Mouse (Mus musculus) mouse embryonic stem cell (cell line): ENCODE data around the gene Rnf141.

Source experiments
- in situ Hi-C, 2 experiments: fragments of 300-500 bp; cut with MboI; formaldehyde crosslinking; loops; 1 replicate in 1 of 2; 3 replicates in 1 of 2; pipeline ENCODE4 v1.14.3; 2019 to 2020; ENCODE audit warnings: low sequenced_read_pairs in 2 of 2, low pct_unique_long_range_greater_than_20kb in 1 of 2, mixed read lengths in 1 of 2; ENCODE audit not compliant: unreplicated experiment in 1 of 2

The Rnf141 gene

DNA sequence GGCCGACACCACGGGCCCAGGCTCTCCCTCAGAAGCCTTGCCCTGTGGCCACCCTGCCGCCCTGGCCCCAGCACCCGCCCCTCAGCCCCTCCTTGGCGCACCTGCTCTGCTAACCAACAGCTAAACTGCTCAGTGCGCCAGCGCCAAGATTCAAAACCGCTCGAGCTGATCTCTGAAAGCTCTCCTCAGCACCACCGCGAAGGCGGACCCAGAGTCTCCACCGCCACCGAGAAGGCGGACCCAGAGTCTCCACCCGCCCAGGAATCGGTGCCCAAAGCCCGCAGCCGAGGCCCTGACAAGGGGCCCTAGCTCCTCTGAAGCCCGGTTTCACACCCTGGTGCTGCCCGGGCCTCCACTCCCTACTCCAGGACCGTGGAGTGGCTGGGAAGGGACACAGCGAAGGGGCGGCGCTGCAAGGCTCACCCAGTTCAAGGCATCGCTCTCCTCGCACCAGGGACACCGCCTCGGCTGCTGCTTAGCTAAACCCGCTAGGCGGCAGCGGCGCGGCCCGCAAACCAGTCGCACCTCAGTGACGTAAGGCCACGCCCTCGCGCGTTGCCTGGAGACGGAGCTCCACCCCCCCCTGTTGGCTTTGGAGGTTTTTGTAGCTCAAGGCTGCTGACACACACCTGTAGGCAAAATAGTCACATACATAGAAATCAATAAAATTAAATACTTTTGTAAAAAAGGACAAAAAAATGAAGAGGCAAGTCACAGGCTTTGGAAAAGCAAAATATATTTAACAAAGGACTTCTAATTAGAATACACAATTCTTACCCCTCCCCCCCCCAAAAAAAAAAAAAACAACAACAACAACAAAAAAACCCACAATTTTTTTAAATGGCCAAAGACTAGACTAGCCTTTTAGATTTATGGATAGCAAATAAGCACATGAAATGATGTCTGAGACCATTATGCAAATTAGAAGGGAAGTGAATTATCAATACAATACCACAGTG lies at the start of gene Rnf141:
Rnf141 (minus strand) TSS at position 542 of the 959 bp plus-strand sequence.
- in situ Hi-C loops = no loop called here

- in situ Hi-C loops = no loop called here
Observed at GRCm38 (mm10) chr7:110891501-110891986, 47.3 kb upstream of the Rnf141 start.

DNA sequence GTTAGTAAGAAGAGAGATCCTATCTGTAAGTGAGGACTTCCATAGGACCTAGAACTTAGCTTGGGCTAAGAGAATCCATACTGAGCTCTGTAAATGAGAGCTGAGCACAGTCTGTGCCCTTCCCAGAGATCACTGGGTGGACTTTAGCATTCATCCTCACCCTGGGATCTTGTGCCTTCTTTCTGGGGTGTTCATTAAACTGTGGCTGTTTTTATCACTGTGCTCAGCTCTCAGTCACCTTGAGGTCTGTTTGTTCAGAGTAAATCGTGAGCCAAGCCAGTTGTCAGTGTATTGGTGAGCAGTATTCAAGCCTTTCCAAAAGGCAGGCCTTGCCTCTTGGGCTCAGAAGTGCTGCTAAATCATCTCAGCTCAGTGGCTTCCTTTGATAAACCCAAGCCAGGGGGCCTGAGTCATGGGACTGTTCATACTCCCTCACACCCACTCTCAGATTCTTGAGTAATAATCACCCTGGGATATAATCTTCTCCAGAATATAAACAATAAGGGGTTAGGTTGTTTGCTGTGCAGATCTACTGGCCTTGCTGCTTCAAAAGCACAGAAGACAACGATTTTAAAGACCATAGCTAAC lies 37.6 kb upstream of the Rnf141 start:
- in situ Hi-C loops = no loop called here

- in situ Hi-C loops = no loop called here
Observed at GRCm38 (mm10) chr7:110878028-110878427, 33.8 kb upstream of the Rnf141 start.

- in situ Hi-C loops = no loop called here
Observed at GRCm38 (mm10) chr7:110876965-110877364, 32.7 kb upstream of the Rnf141 start.

- in situ Hi-C loops = no loop called here
Observed at GRCm38 (mm10) chr7:110868807-110869206, 24.6 kb upstream of the Rnf141 start.

- in situ Hi-C loops = no loop called here
Observed at GRCm38 (mm10) chr7:110867116-110867515, 22.9 kb upstream of the Rnf141 start.

- in situ Hi-C loops = no loop called here
Observed at GRCm38 (mm10) chr7:110866021-110866420, 21.8 kb upstream of the Rnf141 start.

- in situ Hi-C loops = no loop called here
Observed at GRCm38 (mm10) chr7:110865570-110865969, 21.3 kb upstream of the Rnf141 start.

DNA sequence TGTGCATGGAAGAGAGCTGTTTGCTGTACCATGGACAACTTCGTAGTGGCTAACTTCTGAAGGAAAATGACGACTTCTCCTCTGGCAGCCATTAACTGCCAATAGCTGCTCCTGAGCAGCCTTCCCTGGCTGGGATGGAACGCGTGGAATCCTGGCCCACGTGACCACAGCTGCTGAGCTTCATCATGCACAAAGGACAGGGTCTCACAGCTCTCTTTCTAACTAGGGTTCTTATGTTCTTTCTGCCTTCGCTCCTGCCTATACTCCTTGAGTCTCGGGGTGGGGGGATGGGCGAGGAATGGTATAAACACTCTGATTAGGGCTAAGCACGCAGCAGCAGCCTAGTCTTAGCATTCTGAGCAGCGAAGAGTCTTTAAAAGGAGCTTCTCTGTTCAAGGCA lies 20.8 kb upstream of the Rnf141 start:
- in situ Hi-C loops = no loop called here

DNA sequence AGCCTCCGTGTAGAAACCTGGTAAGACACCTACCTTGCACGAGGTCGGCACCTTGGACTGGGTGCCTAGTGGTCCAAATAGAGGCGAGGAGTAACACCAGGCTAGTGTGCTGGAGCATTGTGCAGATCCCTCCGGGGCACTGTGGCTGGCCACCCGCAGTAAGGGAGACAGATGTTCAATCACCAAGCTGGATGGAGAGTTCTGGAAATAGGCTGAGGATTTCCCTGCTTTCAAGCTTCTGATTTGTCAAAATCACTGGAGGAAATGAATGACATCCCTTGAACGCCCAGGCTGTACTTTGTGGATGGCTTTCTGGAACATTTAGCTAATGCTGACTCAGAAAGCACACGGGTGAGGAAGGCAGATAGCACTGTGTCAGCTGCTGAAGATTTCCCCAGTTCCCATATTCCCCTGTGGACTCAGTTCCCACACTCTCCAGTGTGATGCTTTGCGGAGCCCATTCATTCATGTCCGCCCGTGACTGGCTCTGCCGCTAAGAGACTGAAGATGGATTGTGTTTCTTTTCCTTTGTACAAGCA lies 18.6 kb upstream of the Rnf141 start, which contains the start of gene Lyve1:
Lyve1 (minus strand) TSS at position 489 of the 539 bp plus-strand sequence.
- in situ Hi-C loops = no loop called here

DNA sequence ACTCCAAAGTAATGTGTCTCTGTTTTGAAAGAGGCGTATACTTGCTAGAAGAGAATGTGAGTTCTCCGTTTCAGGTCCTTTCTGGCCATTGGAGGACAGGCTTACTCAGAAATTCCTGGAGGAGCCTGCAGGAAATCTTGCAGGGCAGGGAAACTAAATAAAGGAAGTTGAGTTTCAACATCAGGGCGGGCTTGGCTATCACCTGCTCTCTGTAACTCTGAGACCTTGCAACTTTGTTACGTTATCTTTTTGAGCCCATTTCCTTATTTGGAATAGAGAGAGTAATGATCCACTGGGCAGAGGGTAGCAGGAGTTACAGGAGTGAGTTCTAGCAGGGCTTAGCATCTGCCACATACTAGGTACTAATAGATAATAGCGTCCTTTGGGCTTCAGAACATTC lies 15.9 kb upstream of the Rnf141 start:
- in situ Hi-C loops = no loop called here

GRCm38 (mm10) chr7:110855604-110856003 lies 11.3 kb upstream of the Rnf141 start:
- in situ Hi-C loops = no loop called here

- in situ Hi-C loops = no loop called here
Observed at GRCm38 (mm10) chr7:110854927-110855546, 10.8 kb upstream of the Rnf141 start.

GRCm38 (mm10) chr7:110854519-110854918 lies 10.3 kb upstream of the Rnf141 start:
- in situ Hi-C loops = no loop called here

DNA sequence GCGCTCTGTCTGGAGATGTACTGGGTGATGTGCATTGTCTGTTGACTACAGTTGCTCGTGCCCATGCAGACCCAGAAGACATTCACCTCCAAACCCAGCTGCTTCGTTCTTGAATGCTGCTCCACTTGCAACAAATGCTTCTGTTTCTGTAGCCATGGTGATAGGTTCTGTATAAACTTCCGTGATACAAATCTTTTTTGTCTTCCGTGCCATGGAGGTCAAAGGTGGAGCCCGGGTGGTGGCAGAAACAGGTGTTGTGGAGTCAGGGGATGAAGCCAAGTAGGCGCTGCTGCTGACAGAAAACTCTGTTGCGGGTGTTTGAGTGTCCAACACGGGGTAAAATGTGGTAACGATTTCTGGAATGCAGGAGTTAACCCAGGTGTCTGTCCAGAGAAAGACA lies 9.4 kb upstream of the Rnf141 start:
- in situ Hi-C loops = no loop called here

DNA sequence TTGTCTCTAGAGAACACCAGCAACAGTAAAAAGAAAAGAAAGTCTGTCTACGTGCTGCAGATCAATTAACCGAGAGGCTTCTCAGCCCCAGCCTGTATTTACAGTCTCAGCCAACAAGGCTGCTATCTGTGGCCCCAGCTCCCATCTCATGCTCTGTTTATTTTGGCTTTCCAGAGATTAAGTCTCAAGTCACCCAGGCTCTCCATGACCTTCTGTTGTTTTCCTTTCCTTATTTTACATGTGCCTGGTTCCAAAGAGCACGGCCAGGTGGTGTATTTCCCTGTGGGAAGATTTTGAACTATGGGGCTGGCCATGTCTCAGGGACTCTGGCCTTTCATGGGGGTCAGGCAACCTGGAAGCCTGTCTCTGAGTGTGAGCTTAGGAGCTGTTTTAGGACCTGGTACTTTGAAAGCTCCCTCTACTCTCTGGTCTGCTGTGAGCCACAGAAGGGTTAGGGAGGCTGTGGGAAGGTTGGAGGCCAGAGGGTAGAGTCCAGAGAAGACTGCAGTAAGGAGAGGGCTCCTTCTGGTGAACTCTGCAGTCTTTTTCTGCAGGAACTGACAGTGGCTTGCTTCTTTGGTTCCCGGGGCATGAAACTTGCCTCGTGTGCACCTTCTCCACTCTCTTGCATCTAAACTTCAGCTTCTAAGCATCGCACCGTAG lies 7.4 kb upstream of the Rnf141 start:
- in situ Hi-C loops = no loop called here

DNA sequence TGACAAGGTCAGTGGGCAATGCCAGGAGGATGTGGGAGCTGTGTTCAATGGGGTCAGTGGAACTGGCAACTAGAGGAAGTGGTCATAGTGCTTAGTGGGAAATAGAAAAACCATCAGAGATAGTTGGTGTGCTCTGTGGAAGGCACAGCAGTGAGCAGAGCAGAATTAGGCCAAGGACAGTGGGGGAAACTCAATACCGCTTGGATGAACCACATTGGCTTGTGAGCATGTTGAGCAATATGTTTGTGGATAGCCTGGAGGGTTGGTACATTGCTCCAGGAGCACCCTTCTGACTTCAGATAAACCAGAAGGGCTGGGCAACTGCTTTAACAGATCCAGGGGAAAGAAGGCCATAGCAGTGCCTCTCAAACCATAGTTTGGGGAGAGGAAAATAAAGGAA lies 4.1 kb upstream of the Rnf141 start:
- in situ Hi-C loops = no loop called here
